Mouse (Mus musculus) E14TG2a.4 (cell line): Measurements from ENCODE around the gene Epgn.
A peak's percentile ranks its signal among the peaks of the same experiment; 100 is the strongest.

Source experiments
- H3K27me3 ChIP-seq: 2 replicates; pipeline ENCODE4 v1.6.1; 2014; ENCODE audit warnings: low read length, control low read depth; ENCODE audit not compliant: insufficient read depth
- H3K36me3 ChIP-seq: 2 replicates; pipeline ENCODE4 v1.6.1; 2014; ENCODE audit warnings: low read length, control low read depth; ENCODE audit not compliant: insufficient read depth
- H3K4me1 ChIP-seq: replicated peaks from 2 replicates; pipeline ENCODE4 v1.6.1; 2014; ENCODE audit warnings: low read depth, low read length, control low read depth
- H3K4me3 ChIP-seq: replicated peaks from 2 replicates; pipeline ENCODE4 v1.5.1; 2014; ENCODE audit warnings: mild to moderate bottlenecking, low read length
- H3K9me3 ChIP-seq: 2 replicates; pipeline ENCODE4 v1.6.1; 2014; ENCODE audit warnings: low read length, control low read depth
- CTCF ChIP-seq: conservative IDR thresholded peaks from 2 replicates; pipeline ENCODE4 v1.5.1; 2014; ENCODE audit warnings: low read length
- NANOG ChIP-seq: IDR thresholded peaks from 2 replicates; pipeline ENCODE4 v1.6.1; 2014; ENCODE audit warnings: borderline replicate concordance, low read length, mixed read lengths
- POU5F1 ChIP-seq: IDR thresholded peaks from 2 replicates; pipeline ENCODE4 v1.6.1; 2014; ENCODE audit warnings: low read length, borderline replicate concordance

The Epgn gene

GRCm38 (mm10) chr5:91030629-91031028 is 3.4 kb downstream of the Epgn start:
- H3K9me3 ChIP-seq: no peaks in the 10 kb centered on the region

GRCm38 (mm10) chr5:91035341-91035740 is 8.1 kb downstream of the Epgn start:
- Histone ChIP-seq H3K4me1 (peaks cover 7% of the 10 kb centered on the region; the same call in 1 of the 2 replicates), H3K4me3 (no peak overlapping the region), H3K27me3 (no peaks in the 10 kb centered on the region), H3K36me3 (no peaks in the 10 kb centered on the region), H3K9me3 (no peaks in the 10 kb centered on the region)
- no peak for TF ChIP-seq CTCF
- TF ChIP-seq NANOG: no peak
- TF ChIP-seq POU5F1: no peak

More at GRCm38 (mm10) chr5:91030629-91031028, 3.4 kb downstream of the Epgn start:
- H3K36me3 ChIP-seq: no peaks in the 10 kb centered on the region
- TF ChIP-seq CTCF: no peak
- no peak for TF ChIP-seq POU5F1
- TF ChIP-seq NANOG: no peak
- H3K4me1 ChIP-seq: 0 out of 2 replicates have a peak, but pooled peaks cover 3% of the 10 kb centered on the region
- no peaks in the 10 kb centered on the region for H3K27me3 ChIP-seq
- H3K4me3 ChIP-seq: no peak overlapping the region

- no peaks in the 10 kb centered on the region for H3K36me3 ChIP-seq
- H3K4me3 ChIP-seq: no peak overlapping the region
- TF ChIP-seq CTCF (no peak), NANOG (no peak), POU5F1 (no peak)
- H3K9me3 ChIP-seq: no peaks in the 10 kb centered on the region
- no peaks in the 10 kb centered on the region for H3K27me3 ChIP-seq
- peaks cover 7% of the 10 kb centered on the region; the same call in 1 of the 2 replicates for H3K4me1 ChIP-seq
These were observed 9.4 kb downstream of the Epgn start for GRCm38 (mm10) chr5:91036628-91037027.

GRCm38 (mm10) chr5:91037756-91038155 is 10.5 kb downstream of the Epgn start:
- no peak overlapping the region for H3K4me3 ChIP-seq
- H3K36me3 ChIP-seq: no peaks in the 10 kb centered on the region
- H3K4me1 ChIP-seq: peaks cover 7% of the 10 kb centered on the region; the same call in 1 of the 2 replicates
- no peaks in the 10 kb centered on the region for H3K9me3 ChIP-seq
- H3K27me3 ChIP-seq: no peaks in the 10 kb centered on the region
- TF ChIP-seq NANOG: no peak

GRCm38 (mm10) chr5:91038547-91038946 is 11.3 kb downstream of the Epgn start:
- H3K4me3 ChIP-seq: no peak overlapping the region
- H3K36me3 ChIP-seq: no peaks in the 10 kb centered on the region
- H3K27me3 ChIP-seq: no peaks in the 10 kb centered on the region
- TF ChIP-seq POU5F1 (no peak), NANOG (no peak), CTCF (peak; percentile 9; the same call in 1 of the 2 replicates)
- H3K4me1 ChIP-seq: peaks cover 7% of the 10 kb centered on the region; the same call in 1 of the 2 replicates
- no peaks in the 10 kb centered on the region for H3K9me3 ChIP-seq

GRCm38 (mm10) chr5:91038963-91039362 is 11.7 kb downstream of the Epgn start:
- Histone ChIP-seq H3K36me3 (no peaks in the 10 kb centered on the region), H3K27me3 (no peaks in the 10 kb centered on the region), H3K4me1 (peaks cover 7% of the 10 kb centered on the region; the same call in 1 of the 2 replicates), H3K9me3 (no peaks in the 10 kb centered on the region), H3K4me3 (no peak overlapping the region)
- TF ChIP-seq CTCF (no peak), NANOG (no peak), POU5F1 (no peak)

GRCm38 (mm10) chr5:91047987-91048386 is 20.7 kb downstream of the Epgn start:
- Histone ChIP-seq H3K4me3 (no peak overlapping the region), H3K4me1 (no peaks in the 10 kb centered on the region), H3K27me3 (no peaks in the 10 kb centered on the region), H3K36me3 (no peaks in the 10 kb centered on the region), H3K9me3 (no peaks in the 10 kb centered on the region)
- TF ChIP-seq POU5F1 (no peak), NANOG (no peak), CTCF (no peak)

- no peaks in the 10 kb centered on the region for H3K4me1 ChIP-seq
- no peaks in the 10 kb centered on the region for H3K9me3 ChIP-seq
- H3K27me3 ChIP-seq: no peaks in the 10 kb centered on the region
- no peak for TF ChIP-seq POU5F1
- no peak for TF ChIP-seq CTCF
- TF ChIP-seq NANOG: no peak
- H3K36me3 ChIP-seq: no peaks in the 10 kb centered on the region
- no peak overlapping the region for H3K4me3 ChIP-seq
These were observed 21.1 kb downstream of the Epgn start for GRCm38 (mm10) chr5:91048397-91048796.

GRCm38 (mm10) chr5:91072340-91072739 is 45.1 kb downstream of the Epgn start:
- TF ChIP-seq CTCF (no peak), NANOG (no peak), POU5F1 (no peak)
- Histone ChIP-seq H3K4me1 (peaks cover 3% of the 10 kb centered on the region; the same call in 1 of the 2 replicates), H3K27me3 (peaks cover 23% of the 10 kb centered on the region), H3K9me3 (peaks cover 7% of the 10 kb centered on the region; the same call in 1 of the 2 replicates), H3K36me3 (no peaks in the 10 kb centered on the region), H3K4me3 (no peak overlapping the region)
